Mouse (Mus musculus) heart, adult 9 months (tissue): Measurements from ENCODE around the gene Prpf3.
A peak's percentile ranks its signal among the peaks of the same experiment; 100 is the strongest.
"Not testable (repeated sequence)": the region's sequence is repeated elsewhere in the genome, so short reads cannot be mapped to it uniquely, and the experiment has no call there.

Experiments used
- DNase-seq, 2 experiments: peaks; one replicate each; pipeline ENCODE4 v3.0.0; 2022; ENCODE audit warnings: low spot score in 2 of 2

The Prpf3 gene

DNA sequence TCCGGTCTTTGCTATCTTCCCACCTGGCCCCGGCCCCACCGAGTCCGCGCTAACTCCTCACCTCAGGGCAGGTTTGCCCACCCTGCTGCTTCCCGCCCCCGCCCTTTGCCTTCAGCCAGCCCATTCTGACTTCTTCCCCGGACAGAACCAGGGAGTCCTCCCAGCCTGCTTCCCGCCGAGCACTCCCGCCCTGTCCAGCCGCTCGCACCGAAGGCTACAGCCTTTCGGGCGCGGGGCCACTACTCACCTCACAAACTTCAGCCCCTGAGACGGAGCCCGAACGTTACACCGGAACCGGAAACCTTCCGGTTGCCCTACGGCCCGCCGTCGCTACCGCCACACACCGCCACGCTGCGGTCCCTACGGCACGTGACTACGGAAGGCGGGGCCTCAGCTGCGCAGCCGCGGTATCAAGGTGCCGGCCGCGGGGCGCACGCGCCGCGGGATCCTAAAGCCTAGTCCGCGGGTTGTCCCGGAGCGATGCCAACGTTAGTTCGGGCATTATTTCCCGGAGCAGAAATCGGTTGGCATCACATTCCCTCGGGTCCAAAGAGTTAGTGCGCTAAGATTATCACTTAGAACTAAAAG is at the start of gene Prpf3:
Gene Prpf3 (minus strand): TSS at position 384 of the 588 bp plus-strand sequence.
- DNase-seq = peak; percentile 96 to 97

GRCm38 (mm10) chr3:95904568-95904967 is 48.9 kb upstream of the Prpf3 start, which contains the start of gene Car14:
TSS of gene Car14 (minus strand) at chr3:95904691.
- DNase-seq = peak; percentile 53 to 62

GRCm38 (mm10) chr3:95903753-95904502 is 48.2 kb upstream of the Prpf3 start:
- no peak for DNase-seq

- no peak for DNase-seq
Observed at GRCm38 (mm10) chr3:95902643-95903042, 47.0 kb upstream of the Prpf3 start.

GRCm38 (mm10) chr3:95902373-95902625 is 46.6 kb upstream of the Prpf3 start:
- DNase-seq = peak in 1 of 2 experiments; percentile 35

DNA sequence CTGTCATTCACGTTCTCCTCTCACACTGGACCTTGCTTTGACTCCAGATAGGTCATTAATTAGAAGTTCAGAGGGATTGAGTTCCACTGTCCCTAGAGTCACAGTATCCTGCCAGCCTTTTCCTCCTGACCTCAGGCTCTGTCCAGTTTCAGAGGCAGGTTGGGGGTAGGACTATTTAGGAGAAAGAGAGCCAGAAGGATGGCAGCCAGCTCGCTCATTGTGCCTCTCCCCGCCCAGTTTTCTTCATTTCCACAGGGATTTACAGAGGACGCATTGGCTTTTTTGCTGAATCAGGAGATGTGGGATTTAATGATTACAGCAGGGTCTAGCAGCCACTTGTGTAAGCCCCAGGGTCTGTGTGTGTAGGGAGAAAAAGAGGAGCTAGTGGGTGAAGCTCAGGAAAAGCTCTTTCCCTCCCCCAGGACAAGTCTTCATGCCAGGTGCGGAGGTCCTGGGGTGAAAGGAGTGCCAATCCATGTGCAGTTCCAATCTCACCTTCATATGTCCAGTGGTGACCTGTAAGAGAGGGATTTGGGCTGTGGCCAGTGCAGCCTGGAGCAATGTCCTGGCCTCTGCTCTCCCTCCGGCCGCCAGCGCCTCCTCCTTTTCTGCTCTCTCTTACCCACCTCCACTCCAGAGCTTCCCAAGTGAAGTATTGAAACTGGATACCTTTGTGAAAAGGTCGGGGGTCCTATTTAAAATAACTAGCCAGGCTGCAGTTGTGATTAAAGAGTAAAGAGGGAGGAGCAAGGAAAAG is 46.1 kb upstream of the Prpf3 start:
- peak in 1 of 2 experiments; percentile 46 for DNase-seq

DNA sequence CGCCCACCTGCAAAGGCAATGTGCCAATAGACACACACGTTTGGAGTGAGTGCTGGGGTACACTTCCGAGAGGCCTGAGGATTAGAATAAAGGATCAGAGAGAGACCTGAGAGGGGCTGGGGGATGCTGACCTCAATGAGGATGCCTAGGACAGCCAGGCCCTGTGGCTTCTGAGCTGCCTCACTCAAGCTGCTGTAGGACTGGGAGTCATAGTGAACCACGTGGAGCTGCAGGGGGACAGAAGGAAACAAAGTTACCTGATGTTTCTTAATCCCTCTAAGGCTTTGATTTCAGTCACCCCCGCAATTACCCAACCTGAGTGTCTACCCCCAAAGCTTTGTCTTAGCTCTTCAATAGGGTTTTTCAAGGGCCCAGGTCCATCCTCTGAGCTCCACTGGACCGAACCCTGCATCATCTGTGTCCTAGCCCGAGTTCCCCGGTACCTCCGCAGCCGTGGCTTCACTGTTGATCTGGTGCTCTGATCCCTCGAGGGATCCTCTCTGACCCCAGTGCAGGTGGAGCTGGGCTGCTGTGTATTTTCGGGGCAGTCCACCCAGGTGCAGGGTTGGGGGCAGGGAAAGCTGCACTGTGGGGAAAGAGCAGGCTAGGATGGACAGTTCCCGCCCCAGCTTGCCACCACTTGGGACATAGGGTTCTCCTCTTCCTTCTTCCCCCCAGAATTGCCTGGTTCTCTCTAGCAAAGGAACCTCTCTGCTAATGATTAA is 44.3 kb upstream of the Prpf3 start:
- no peak for DNase-seq

DNA sequence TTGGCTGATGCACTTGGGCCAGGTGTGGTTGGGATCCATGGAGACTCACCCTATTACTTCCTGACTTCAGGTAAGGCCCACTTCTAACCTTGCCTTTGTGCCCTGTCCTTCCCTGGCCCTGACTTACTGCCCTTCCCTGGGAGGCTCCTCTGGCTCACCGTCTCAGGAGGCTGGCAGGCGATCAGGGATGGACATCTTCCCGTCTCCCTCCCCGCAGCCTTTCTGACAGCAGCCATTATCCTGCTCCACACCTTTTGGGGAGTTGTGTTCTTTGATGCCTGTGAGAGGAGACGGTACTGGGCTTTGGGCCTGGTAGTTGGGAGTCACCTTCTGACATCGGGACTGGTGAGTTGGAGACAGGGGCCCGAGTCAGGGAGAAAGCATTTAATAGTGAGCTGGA is 39.8 kb upstream of the Prpf3 start:
- not testable (repeated sequence) for DNase-seq

GRCm38 (mm10) chr3:95894317-95895160 is 38.9 kb upstream of the Prpf3 start:
- DNase-seq = peak; percentile 75 to 76

DNA sequence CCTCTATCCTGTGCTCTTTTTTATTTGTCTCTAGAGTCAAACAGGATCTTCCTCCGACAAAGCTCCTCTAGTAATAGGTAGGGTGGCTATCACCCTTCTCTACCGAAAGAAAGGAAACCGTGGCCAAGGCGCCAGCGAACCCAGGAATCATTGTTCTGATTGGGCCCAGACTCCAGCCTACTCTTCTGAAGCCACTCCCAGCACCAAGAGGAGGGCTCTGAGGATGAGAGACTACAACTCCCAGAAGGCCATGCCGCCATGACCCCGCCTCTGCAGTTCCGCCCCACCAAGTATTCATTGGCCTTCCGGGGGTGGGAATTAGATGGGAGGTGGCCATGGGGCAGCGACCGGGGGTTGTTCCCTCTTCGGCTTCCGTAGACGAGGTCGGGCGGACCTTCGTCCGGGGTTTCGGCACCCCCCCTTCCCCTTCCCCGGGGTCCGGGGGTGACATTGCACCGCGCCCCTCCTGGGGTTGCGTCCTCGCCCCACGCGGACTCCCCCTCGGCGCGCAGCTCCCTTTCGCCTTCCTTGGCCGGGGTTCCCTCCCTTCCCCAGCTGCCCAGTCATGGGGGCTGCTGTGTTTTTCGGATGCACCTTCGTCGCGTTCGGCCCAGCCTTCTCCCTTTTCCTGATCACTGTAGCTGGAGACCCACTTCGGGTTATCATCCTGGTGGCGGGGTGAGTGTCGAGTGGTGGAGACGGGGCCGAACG is 38.1 kb upstream of the Prpf3 start, which contains the start of gene Aph1a:
Gene Aph1a (plus strand): TSS at position 364 of the 711 bp plus-strand sequence.
- DNase-seq = peak; percentile 98 to 99

DNA sequence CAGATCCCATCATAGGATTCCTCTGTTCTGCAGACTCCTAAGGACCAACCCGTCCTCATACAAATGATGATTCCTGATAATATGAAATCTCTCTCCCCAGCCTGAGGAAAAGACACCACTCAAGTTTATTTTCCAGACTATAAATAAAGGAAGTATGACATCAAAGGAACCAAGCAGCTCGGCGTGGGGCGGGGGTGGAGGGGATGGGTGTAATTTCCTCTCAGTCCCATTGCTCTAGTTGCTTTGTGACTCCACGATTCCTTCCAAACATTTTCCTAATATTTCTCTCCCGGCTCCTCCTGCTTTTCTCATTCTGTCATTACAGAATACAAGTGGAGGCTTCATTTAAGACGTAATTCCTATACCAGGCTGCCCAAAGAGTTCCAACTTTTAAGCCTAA is 37.4 kb upstream of the Prpf3 start:
- no peak for DNase-seq

DNA sequence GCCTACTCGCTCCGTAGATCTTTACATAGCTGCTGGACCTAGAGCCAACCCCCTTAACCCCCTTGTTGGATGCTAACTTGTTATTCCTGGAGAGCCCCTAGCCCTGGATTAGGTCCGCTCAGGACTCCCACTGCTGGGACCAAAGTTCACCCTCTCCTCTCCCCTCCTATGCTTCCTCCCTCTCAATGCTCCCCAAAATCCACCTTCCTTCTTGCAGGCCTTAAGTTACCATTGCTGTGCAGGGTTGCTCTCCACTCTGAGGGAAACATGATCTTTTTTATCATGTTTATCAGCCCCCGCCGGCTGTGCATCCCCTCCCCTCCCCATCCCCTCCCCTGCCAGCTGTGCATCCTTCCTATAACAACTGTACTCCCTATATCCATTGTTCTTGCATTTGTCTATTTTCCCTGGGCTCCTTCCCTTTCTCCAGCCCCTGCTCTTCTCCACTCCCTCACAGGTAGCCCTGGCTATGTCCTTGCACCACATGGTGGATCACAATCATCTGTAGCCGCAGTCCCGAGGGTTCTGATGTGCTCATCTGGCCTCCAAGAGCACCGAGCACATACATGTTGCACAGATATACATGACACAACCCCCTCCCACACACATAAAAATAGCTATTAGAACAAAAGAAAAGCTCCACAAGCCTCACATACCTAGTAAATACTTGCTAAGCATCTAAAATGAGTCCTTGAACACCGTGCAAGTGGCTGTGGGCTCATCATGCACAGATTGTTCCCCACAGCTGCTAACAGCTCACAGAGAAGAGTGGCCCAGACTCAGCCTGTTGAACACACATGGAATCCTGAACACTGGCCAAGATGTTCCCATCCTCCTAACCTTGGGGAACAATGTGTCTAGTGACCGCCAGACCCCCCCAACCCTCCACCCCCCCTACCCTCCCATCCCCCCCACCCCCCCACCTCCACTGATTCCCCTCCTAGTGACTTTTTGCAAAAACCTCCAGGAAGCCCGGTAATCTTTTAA is 36.7 kb upstream of the Prpf3 start:
- no peak for DNase-seq

DNA sequence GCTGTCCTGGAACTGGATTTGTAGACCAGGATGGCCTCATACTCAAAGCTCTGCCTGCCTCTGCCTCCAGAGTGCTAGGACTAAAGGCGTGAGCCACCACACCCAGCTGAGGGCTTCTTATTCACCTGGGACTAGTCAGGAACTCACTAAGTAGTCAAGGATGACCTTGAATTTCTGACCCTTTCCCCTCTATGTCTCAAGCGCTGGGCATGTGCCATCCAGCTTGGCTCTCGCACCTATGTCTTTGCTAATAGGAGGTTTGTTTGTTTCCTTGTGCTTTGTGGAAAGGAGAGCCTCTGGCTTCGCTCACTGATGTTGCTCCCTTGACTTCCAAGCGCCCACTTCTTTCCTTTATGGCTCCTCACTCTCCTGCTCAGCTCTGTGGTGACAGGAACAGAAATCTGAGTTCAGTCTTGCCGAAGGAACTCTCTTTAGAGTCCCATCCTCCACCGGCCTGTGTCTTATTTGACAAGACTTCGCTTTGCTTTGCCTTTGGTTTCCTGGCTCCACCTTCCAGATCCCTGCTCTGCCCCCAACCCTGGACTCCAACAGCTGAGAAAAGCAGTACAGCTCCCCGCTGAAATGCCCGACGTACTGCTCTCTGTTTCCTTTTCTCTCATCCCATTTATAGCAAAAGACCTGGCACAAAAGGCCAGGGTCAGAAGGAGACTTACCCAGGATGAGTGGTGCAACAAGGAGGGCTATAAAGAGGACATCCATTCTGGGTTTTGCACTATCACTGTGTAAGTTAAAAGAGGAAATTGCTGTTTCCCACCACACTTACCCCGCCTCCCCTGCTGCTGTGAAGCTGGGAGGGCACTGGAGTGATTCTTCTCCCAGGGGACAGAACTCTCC is 35.8 kb upstream of the Prpf3 start, which contains the start of gene BC028528:
Gene BC028528 (minus strand): TSS at position 795 of the 855 bp plus-strand sequence.
- DNase-seq = peak; percentile 60 to 72

DNA sequence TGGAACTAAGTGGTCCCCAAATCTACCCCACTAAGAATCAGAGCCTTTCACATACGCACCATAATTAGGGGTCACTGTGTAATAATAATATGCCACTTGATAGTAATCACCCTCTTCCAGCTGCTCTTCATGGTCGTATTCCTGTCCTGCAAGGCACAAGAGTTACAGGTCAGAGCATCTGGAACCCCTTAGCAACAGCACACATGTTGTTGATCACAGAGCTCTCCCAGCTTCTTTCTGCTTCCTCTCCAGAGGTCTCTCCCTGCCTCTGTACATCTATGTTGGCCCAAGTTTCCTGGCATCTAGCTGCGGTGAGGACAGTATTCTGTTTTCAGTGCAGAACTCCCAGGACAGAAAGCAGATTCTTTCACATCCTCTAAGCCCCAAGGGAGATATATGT is 34.0 kb upstream of the Prpf3 start:
- DNase-seq = no peak

DNA sequence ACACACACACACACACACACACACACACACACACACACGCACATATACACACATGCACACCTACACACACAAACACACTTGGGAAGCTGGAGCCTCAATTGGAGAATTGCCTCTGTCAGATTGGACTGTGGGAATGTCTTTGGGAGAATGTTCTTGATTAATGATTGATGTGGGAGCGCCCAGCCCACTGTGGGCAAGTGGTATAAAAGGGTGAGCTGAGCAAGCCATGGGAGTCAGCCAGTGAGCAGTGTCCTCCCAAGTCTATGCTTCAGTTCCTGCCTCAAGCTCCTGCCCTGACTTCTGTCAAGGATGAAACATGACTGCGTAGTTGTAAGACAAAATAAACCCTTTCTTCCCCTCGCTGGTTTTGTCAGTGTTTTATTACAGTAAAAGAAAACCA is 31.9 kb upstream of the Prpf3 start:
- DNase-seq = no peak

DNA sequence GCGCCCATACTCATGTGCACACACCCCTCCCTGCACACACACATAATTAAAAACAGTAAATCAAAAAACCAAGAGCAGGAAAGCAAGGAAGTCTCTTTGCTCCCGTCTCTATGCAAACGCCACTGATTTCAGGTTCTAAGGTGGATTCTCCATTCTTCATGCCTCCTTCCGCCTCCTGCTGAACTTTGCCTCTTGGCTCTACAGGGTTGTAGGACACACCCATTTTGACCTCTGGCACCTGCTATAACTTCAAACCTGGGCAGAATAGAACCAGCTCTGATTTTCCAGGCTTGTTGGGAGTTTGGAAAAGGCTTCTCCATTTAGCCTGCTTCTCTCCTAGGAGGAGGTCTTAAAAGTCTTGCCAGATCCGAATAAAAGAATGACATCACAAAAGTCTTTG is 28.7 kb upstream of the Prpf3 start:
- DNase-seq = no peak

DNA sequence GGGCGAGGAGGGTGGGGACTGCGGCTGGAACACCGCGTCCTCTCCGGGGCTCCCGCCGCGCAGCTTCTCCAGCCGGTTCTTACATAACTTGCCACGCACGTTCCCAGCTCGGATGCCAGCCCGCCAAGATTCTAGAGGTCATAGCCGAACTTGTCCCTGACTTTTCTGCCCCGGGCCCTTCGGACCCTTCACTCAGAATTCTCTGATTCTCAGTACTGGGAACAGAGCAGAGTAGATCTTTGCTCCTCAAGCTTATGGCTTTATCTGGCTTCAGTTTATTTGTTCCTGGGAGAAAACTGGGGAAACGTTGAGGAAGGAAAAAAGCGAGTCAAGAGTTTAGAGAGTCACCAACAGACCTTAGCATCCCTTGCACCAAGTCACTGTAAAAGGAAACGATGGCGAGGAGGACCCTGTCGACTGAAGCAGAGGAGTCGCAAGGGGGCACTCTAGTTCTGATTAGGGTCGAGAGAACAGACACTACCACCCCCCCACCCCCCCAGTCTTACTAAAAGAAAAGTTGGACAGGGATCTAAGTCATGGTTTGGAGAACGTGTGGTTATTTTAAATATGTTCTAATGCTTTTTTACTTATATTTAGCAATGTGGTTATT is 27.2 kb upstream of the Prpf3 start:
- peak; percentile 77 to 84 for DNase-seq
